Mouse (Mus musculus): ENCODE measurements at regions not wholly inside any gene's neighbourhood (a gene's known extent, or its start where the extent isn't known, plus 50 kb on each side); places are given as distances from the start of the nearest gene placed in this dataset.
A peak's percentile ranks its signal among the peaks of the same experiment; 100 is the strongest.
"Not testable (repeated sequence)": the region's sequence is repeated elsewhere in the genome, so short reads cannot be mapped to it uniquely, and the experiment has no call there.

DNA sequence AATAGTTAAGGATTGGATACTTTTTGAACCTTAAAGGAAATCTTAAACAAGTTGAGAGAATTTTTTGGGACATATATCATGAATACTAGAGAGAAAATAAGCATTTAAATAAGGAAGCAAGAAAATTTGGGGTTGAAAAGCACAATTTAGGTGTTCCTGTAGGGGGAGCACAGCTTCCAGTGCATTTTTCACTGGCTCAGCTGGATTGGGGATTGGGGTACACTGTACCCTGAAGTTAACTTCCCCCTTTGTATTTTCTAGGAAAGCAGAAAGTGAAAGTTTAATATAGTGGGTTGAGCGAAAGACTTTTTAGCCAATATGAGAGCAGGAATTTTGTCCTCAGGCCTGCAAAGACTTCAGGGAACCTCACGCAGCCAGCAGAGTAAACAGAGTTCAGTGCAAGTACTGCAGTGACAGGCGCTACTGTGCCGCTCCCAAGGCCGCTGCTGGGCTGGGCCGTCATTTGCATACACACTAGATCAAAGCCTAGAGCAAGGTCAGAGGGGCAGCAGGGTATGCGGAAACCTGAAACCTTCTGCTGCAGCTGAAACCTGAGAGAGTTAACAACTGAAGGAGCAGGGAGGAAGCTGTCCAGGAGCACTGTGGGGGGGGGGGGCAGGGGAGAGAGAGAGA, 1111.4 kb downstream of the H2al1n start:
- H3K4me3 ChIP-seq (ENCODE audit: insufficient read depth, low read depth, low read length) = no peak overlapping the region
- H3K4me1 ChIP-seq (ENCODE audit: control insufficient read depth, insufficient read depth, low read length) = no peaks in the 10 kb centered on the region
- DNase-seq = peak; percentile 14
- H3K27ac ChIP-seq (ENCODE audit: insufficient read depth, low read depth, low read length) = no peak overlapping the region
- TF ChIP-seq POLR2A (IDR thresholded peaks at IDR 0.05; ENCODE audit: low read depth, low read length) = no peak
- TF ChIP-seq CTCF (conservative IDR thresholded peaks at IDR 0.05; ENCODE audit: insufficient read depth, insufficient read length, low read depth, low read length) = no peak
- no peaks in the 10 kb centered on the region for H3K27me3 ChIP-seq (replicated peaks; ENCODE audit: control insufficient read depth, insufficient read depth, low read length)
- 2% methylated on average over 7 of the region's 7 CpGs for WGBS
- no peaks in the 10 kb centered on the region for H3K36me3 ChIP-seq (ENCODE audit: control insufficient read depth, insufficient read depth, low read length)

DNA sequence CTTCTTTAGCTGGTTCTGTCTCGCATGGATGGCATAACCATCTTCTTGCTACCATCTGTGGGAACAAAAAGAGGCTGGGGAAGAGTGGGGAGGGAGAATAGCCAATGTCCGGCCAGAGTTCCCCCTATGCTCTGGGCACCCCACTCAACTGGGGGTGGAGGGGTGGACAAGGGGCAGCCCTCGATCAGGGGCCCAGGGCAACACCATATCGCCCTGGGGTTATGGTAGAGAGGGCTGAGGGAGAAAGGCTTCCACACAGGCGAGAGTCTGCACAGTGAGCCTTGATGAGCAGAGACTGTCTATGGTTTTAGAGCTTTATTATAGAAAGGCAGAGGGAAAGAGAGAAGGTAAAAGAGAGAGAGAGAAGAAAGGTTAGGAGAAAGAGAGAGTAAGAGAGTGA, 1112.0 kb downstream of the H2al1n start:
- Histone ChIP-seq H3K36me3 (ENCODE audit: control insufficient read depth, insufficient read depth, low read length) (no peaks in the 10 kb centered on the region), H3K4me3 (ENCODE audit: insufficient read depth, low read depth, low read length) (no peak overlapping the region), H3K27ac (ENCODE audit: insufficient read depth, low read depth, low read length) (no peak overlapping the region), H3K4me1 (ENCODE audit: control insufficient read depth, insufficient read depth, low read length) (no peaks in the 10 kb centered on the region), H3K27me3 (replicated peaks; ENCODE audit: control insufficient read depth, insufficient read depth, low read length) (no peaks in the 10 kb centered on the region)
- 44% methylated on average over 5 of the region's 5 CpGs for WGBS
- DNase-seq = no peak
- TF ChIP-seq POLR2A (IDR thresholded peaks at IDR 0.05; ENCODE audit: low read depth, low read length) (no peak), CTCF (conservative IDR thresholded peaks at IDR 0.05; ENCODE audit: insufficient read depth, insufficient read length, low read depth, low read length) (no peak)

DNA sequence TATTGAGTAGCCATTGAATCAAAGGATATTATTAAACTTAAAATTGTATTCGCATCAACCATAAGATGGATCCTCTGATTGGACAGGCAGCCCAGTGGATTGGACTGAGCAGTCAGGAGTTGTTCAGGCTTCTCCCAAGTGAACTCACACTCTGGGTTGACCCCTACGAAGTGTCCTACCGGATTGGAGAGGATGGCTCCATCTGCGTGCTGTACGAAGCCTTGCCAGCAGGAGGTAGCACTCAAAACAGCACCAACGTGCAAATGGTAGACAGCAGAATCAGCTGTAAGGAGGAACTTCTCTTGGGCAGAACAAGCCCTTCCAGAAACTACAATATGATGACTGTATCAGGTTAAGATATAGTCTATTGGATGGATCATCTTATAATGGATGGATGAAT, 1154.2 kb downstream of the H2al1n start:
- 91% methylated on average over 6 of the region's 6 CpGs for WGBS

More for the DNA sequence above, 1154.2 kb downstream of the H2al1n start:
- not testable (repeated sequence) for H3K36me3 ChIP-seq (ENCODE audit: control insufficient read depth, insufficient read depth, low read length); H3K27ac ChIP-seq (ENCODE audit: insufficient read depth, low read depth, low read length); DNase-seq; H3K4me3 ChIP-seq (ENCODE audit: insufficient read depth, low read depth, low read length); H3K4me1 ChIP-seq (ENCODE audit: control insufficient read depth, insufficient read depth, low read length); H3K27me3 ChIP-seq (replicated peaks; ENCODE audit: control insufficient read depth, insufficient read depth, low read length)
